Mouse (Mus musculus) hindbrain, embryonic 11.5 days (tissue): ENCODE measurements around the gene Fam171a2. TPM values are rescaled to one million over a fixed set of nuclear protein-coding genes. Genes with fewer than 3 reads are reported as not detected.
"Not testable (repeated sequence)": the region's sequence is repeated elsewhere in the genome, so short reads cannot be mapped to it uniquely, and the experiment has no call there.

Experiments
- ATAC-seq: fragments of 200-750 bp; cut with Nextera tagmentation; 2 replicates; pipeline ENCODE4 v1.8.0; 2017; ENCODE audit warnings: mild to moderate bottlenecking, moderate TSS enrichment, moderate library complexity; ENCODE audit not compliant: low FRiP score
- DNase-seq: peaks from one replicate; pipeline ENCODE4 v3.0.0-alpha.2; 2015; ENCODE audit warnings: low spot score
- H3K27ac ChIP-seq: fragments of 300-500 bp; sonication (generic); 2 replicates; pipeline ENCODE4 v1.5.1; 2014; ENCODE audit warnings: mild to moderate bottlenecking, low read depth, low read length
- H3K27me3 ChIP-seq: fragments of 300-500 bp; sonication (generic); 2 replicates; pipeline ENCODE4 v1.6.1; 2014; ENCODE audit warnings: mild to moderate bottlenecking, low read length, moderate library complexity, mixed read lengths; ENCODE audit not compliant: control insufficient read depth, insufficient read depth
- H3K36me3 ChIP-seq: fragments of 300-500 bp; sonication (generic); 2 replicates; pipeline ENCODE4 v1.6.1; 2014; ENCODE audit warnings: mild to moderate bottlenecking, low read length, moderate library complexity, mixed read lengths; ENCODE audit not compliant: control insufficient read depth, insufficient read depth
- H3K4me1 ChIP-seq: fragments of 300-500 bp; sonication (generic); replicated peaks from 2 replicates; pipeline ENCODE4 v1.6.1; 2014; ENCODE audit warnings: low read length, mixed read lengths; ENCODE audit not compliant: control insufficient read depth, insufficient read depth
- H3K4me2 ChIP-seq: fragments of 300-500 bp; sonication (generic); replicated peaks from 2 replicates; pipeline ENCODE4 v1.6.1; 2014; ENCODE audit warnings: mild to moderate bottlenecking, low read depth, low read length
- H3K4me3 ChIP-seq: fragments of 300-500 bp; sonication (generic); 2 replicates; pipeline ENCODE4 v1.5.1; 2014; ENCODE audit warnings: low read depth, low read length
- H3K9ac ChIP-seq: fragments of 300-500 bp; sonication (generic); 2 replicates; pipeline ENCODE4 v1.6.1; 2014; ENCODE audit warnings: low read depth, low read length
- H3K9me3 ChIP-seq: fragments of 300-500 bp; sonication (generic); 2 replicates; pipeline ENCODE4 v1.6.1; 2016; ENCODE audit warnings: low read length; ENCODE audit not compliant: control insufficient read depth
- WGBS: fragments of 180-500 bp; shearing (Covaris S2); extraction: QIAGEN DNeasy Blood & Tissue Kit; methylation state at CpG from one replicate; pipeline ENCODE4 v1.1.7; 2014; 5-methylcytosine and 5-hydroxymethylcytosine counted together
- polyA plus RNA-seq: library from polyadenylated mRNA; unstranded; fragments of >200 nt; fragmentation: Nextera tagmentation; extraction: Ambion mirVana; gene quantifications from 2 replicates; pipeline ENCODE4 v1.2.1, GENCODE M21; 2014

The Fam171a2 gene
- polyA plus RNA-seq, 1 experiment from 2014 or later, result 11.7 TPM

- peak; percentile 96 for DNase-seq
- Histone ChIP-seq H3K9ac (peak within 1 kb of the TSS; percentile 76), H3K27ac (peak within 1 kb of the TSS; percentile 90), H3K4me2 (peak within 1 kb of the TSS; percentile 73), H3K36me3 (no peaks in the 10 kb centered on the region), H3K4me3 (peak within 1 kb of the TSS; percentile 63), H3K27me3 (no peaks in the 10 kb centered on the region), H3K4me1 (peaks cover 11% of the 10 kb centered on the region; the same call in 1 of the 2 replicates), H3K9me3 (no peaks in the 10 kb centered on the region)
- WGBS, result under 1% methylated on average over 31 of the region's 34 CpGs
- peak; percentile 92 for ATAC-seq
Measured at GRCm38 (mm10) chr11:102393238-102393634, 54.2 kb downstream of the Fam171a2 start, which contains the start of gene Rundc3a. Gene Rundc3a, plus strand, starts transcription at chr11:102393403.

GRCm38 (mm10) chr11:102392441-102393237, 54.8 kb downstream of the Fam171a2 start:
- Histone ChIP-seq H3K27ac (peak overlapping the region; percentile 90), H3K4me3 (peak overlapping the region; percentile 63), H3K9ac (peak overlapping the region; percentile 38), H3K27me3 (no peaks in the 10 kb centered on the region), H3K9me3 (no peaks in the 10 kb centered on the region), H3K4me2 (peak overlapping the region; percentile 73), H3K36me3 (no peaks in the 10 kb centered on the region), H3K4me1 (peaks cover 11% of the 10 kb centered on the region; the same call in 1 of the 2 replicates)
- ATAC-seq, result peak; percentile 57
- no peak for DNase-seq
- 21% methylated on average over 15 of the region's 15 CpGs for WGBS

GRCm38 (mm10) chr11:102389436-102389835, 58.0 kb downstream of the Fam171a2 start:
- not testable (repeated sequence) for H3K27ac ChIP-seq, H3K4me2 ChIP-seq, H3K36me3 ChIP-seq, H3K4me3 ChIP-seq, H3K27me3 ChIP-seq, H3K4me1 ChIP-seq, DNase-seq, H3K9ac ChIP-seq, ATAC-seq, H3K9me3 ChIP-seq
- WGBS, result 88% methylated on average over 4 of the region's 5 CpGs

Other genes starting within 250 kb of the Fam171a2 start
- 32.2 and 36.6 TPM in 2 replicates for gene Hdac5, start 217.5 kb downstream of the Fam171a2 start, polyA plus RNA-seq
- 13.2 and 14.0 TPM in 2 replicates for gene BC030867, start 198.8 kb downstream of the Fam171a2 start, polyA plus RNA-seq
- 0.06 and 0.08 TPM in 2 replicates for gene Asb16, start 178.9 kb downstream of the Fam171a2 start, polyA plus RNA-seq
- 64.0 and 65.2 TPM in 2 replicates for gene Tmub2, start 162.8 kb downstream of the Fam171a2 start, polyA plus RNA-seq
- gene Atxn7l3, start 151.1 kb downstream of the Fam171a2 start, polyA plus RNA-seq, result 17.5 and 22.0 TPM in 2 replicates
- 82.1 and 83.4 TPM in 2 replicates for gene Ubtf, start 127.9 kb downstream of the Fam171a2 start, polyA plus RNA-seq
- gene Slc4a1, start 81.5 kb downstream of the Fam171a2 start, polyA plus RNA-seq, result 25.8 and 28.1 TPM in 2 replicates
- 43.3 and 47.8 TPM in 2 replicates for gene Rundc3a, start 54.3 kb downstream of the Fam171a2 start, polyA plus RNA-seq
- gene Slc25a39, start 39.7 kb downstream of the Fam171a2 start, polyA plus RNA-seq, result 152 and 166 TPM in 2 replicates
- 43.3 and 47.2 TPM in 2 replicates for gene Grn, start 17.4 kb downstream of the Fam171a2 start, polyA plus RNA-seq
- gene Itga2b, start 22.4 kb upstream of the Fam171a2 start, polyA plus RNA-seq, result 3.9 and 5.5 TPM in 2 replicates
- gene Gpatch8, start 108.7 kb upstream of the Fam171a2 start, polyA plus RNA-seq, result 48.8 and 68.1 TPM in 2 replicates
- gene Gm11627, start 131.8 kb upstream of the Fam171a2 start, polyA plus RNA-seq, result 5.6 and 7.3 TPM in 2 replicates
- 29.5 and 31.7 TPM in 2 replicates for gene Fzd2, start 156.7 kb upstream of the Fam171a2 start, polyA plus RNA-seq
- 0.88 and 0.91 TPM in 2 replicates for gene Meioc, start 216.0 kb upstream of the Fam171a2 start, polyA plus RNA-seq